Mouse (Mus musculus) intestine, postnatal 0 days (tissue): ENCODE results near the gene Tpmt. TPM values are rescaled to one million over a fixed set of nuclear protein-coding genes. Genes with fewer than 3 reads are reported as not detected.

Experiments used
- ATAC-seq: fragments of 200-750 bp; cut with Nextera tagmentation; 2 replicates; pipeline ENCODE4 v1.8.0; 2017; ENCODE audit warnings: mild to moderate bottlenecking, moderate TSS enrichment, moderate library complexity
- H3K27ac ChIP-seq: fragments of 300-500 bp; sonication (generic); 2 replicates; pipeline ENCODE4 v1.5.1; 2014; ENCODE audit warnings: mild to moderate bottlenecking, low read depth, low read length, moderate library complexity
- H3K27me3 ChIP-seq: fragments of 300-500 bp; sonication (generic); replicated peaks from 2 replicates; pipeline ENCODE4 v1.6.1; 2014; ENCODE audit warnings: low read length, mixed read lengths; ENCODE audit not compliant: control insufficient read depth, insufficient read depth
- H3K36me3 ChIP-seq: fragments of 300-500 bp; sonication (generic); 2 replicates; pipeline ENCODE4 v1.6.1; 2014; ENCODE audit warnings: mild to moderate bottlenecking, moderate library complexity; ENCODE audit not compliant: control insufficient read depth, insufficient read depth
- H3K4me1 ChIP-seq: fragments of 300-500 bp; sonication (generic); replicated peaks from 2 replicates; pipeline ENCODE4 v1.6.1; 2014; ENCODE audit warnings: antibody characterized with exemption, low read length, mixed read lengths; ENCODE audit not compliant: control insufficient read depth, insufficient read depth
- H3K4me2 ChIP-seq: fragments of 300-500 bp; sonication (generic); replicated peaks from 2 replicates; pipeline ENCODE4 v1.6.1; 2014; ENCODE audit warnings: low read depth, mild to moderate bottlenecking, moderate library complexity
- H3K4me3 ChIP-seq: fragments of 300-500 bp; sonication (generic); 2 replicates; pipeline ENCODE4 v1.5.1; 2014; ENCODE audit warnings: low read depth, low read length
- H3K9ac ChIP-seq: fragments of 300-500 bp; sonication (generic); 2 replicates; pipeline ENCODE4 v1.6.1; 2014; ENCODE audit warnings: mild to moderate bottlenecking, low read depth, low read length
- H3K9me3 ChIP-seq: fragments of 300-500 bp; sonication (generic); 2 replicates; pipeline ENCODE4 v1.6.1; 2016; ENCODE audit warnings: mixed run types; ENCODE audit not compliant: control insufficient read depth
- CTCF ChIP-seq: sonication (generic); IDR thresholded peaks from 2 replicates; pipeline ENCODE4 v1.5.1; 2016; ENCODE audit warnings: low read depth, mild to moderate bottlenecking, control low read depth, antibody characterized with exemption, moderate library complexity
- WGBS: fragments of 180-500 bp; shearing (Covaris S2); extraction: QIAGEN DNeasy Blood & Tissue Kit; methylation state at CpG from one replicate; pipeline ENCODE4 v1.1.7; 2014; 5-methylcytosine and 5-hydroxymethylcytosine counted together
- polyA plus RNA-seq: library from polyadenylated mRNA; unstranded; fragments of >200 nt; fragmentation: Nextera tagmentation; extraction: Ambion mirVana; gene quantifications from 2 replicates; pipeline ENCODE4 v1.2.1, GENCODE M21; 2015

Gene Tpmt
- polyA plus RNA-seq = 21.6 and 21.9 TPM in 2 replicates

DNA sequence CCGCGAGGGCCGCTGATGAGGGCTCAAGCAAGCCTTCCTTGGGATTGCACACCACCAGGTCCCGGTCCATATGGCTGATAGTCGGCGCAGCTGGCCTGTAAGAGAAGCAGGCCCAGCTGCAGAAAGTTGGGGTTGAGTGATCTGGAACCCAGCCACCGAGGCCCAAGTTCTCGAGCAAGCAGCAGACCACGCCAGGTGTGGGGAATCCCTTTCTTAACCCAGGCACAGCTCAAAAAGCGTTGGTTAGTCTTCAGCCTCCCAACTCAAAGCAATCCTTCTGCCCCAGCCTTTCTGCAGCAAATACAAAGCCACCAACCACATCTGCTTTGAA lies at the start of gene Tpmt:
TSS of gene Tpmt (minus strand) at position 121 of the 331 bp plus-strand sequence.
- 27% methylated on average over 10 of the region's 10 CpGs for WGBS
- peak within 1 kb of the TSS; percentile 76 for H3K9ac ChIP-seq
- H3K4me2 ChIP-seq = peak within 1 kb of the TSS; percentile 100
- no peak for TF ChIP-seq CTCF
- H3K27me3 ChIP-seq = no peaks in the 10 kb centered on the region
- H3K4me1 ChIP-seq = no peaks in the 10 kb centered on the region; the same call in 1 of the 2 replicates
- no peak for ATAC-seq
- no peaks in the 10 kb centered on the region for H3K9me3 ChIP-seq
- peak within 1 kb of the TSS; percentile 94 for H3K4me3 ChIP-seq
- peaks cover 9% of the 10 kb centered on the region; the same call in 1 of the 2 replicates for H3K36me3 ChIP-seq
- peak within 1 kb of the TSS; percentile 68 for H3K27ac ChIP-seq

DNA sequence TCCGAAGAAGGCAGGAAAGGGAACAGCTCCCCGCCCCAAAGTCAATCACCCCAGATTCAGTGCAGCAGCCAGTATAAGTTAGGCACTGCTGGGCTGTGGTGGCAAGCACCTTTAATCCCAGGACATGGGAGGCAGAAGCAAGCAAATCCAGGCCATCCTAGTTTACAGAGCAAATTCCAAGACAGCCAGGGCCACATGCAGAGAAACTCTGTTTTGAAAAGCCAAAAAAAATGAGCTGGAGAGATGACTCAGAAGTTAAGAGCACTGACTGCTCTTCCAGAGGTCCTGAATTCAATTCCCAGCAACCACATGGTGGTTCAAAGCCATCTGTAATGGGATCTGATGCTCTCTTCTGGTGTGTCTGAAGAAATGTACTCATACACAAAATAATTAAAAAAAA lies 49.3 kb upstream of the Tpmt start:
- H3K4me2 ChIP-seq = no peak overlapping the region
- H3K4me3 ChIP-seq = no peak overlapping the region
- no peak overlapping the region for H3K27ac ChIP-seq
- H3K36me3 ChIP-seq = peaks cover 43% of the 10 kb centered on the region
- no peak for ATAC-seq
- TF ChIP-seq CTCF = no peak
- no peaks in the 10 kb centered on the region for H3K9me3 ChIP-seq
- H3K9ac ChIP-seq = no peak overlapping the region
- H3K27me3 ChIP-seq = no peaks in the 10 kb centered on the region
- H3K4me1 ChIP-seq = no peaks in the 10 kb centered on the region
- WGBS = 88% methylated on average over 2 of the region's 2 CpGs

DNA sequence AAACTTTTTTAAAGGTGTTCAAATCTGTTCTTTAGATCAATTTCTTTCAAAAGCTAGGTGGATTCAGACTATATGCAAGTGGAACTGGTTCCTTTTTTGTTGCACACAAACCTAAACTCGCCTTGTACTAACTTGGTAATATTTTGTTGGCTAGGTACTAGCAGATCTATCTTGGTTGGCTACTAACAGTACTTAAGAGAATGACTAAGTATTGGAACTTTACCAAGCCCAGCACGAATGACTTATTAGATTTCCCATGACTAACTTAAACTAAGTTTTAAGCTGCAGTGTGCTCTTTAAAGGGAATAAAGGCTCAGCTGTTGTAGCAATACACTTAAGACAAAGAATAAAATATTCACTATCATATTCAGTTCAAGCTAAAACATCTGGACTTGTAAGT lies 44.7 kb upstream of the Tpmt start:
- Histone ChIP-seq H3K27ac (no peak overlapping the region), H3K27me3 (no peaks in the 10 kb centered on the region)
- WGBS = 80% methylated on average over 2 of the region's 2 CpGs

DNA sequence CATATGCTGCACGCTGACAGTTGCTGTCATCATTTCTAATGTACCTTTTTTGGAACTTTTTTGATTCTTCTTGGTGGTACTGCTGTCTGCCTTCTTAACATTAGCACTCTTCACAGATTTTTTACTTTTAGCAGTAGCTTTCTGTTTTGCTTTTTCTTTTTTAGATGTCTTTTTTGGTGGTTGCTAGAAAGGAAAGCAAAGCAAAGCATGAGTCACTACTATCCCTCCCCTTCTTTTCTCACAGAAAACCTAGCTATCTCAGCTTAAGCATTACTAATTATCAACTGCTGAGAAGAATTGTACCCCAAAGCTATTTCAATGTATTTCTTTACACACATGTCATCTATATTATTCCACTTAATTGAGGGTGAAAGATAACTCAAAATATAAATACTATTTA lies 43.9 kb upstream of the Tpmt start:
- no peaks in the 10 kb centered on the region for H3K4me1 ChIP-seq
- no peaks in the 10 kb centered on the region for H3K9me3 ChIP-seq
- no peak for TF ChIP-seq CTCF
- H3K9ac ChIP-seq = no peak overlapping the region
- H3K36me3 ChIP-seq = peaks cover 46% of the 10 kb centered on the region
- no peak overlapping the region for H3K4me2 ChIP-seq
- no peak overlapping the region for H3K27ac ChIP-seq
- H3K27me3 ChIP-seq = no peaks in the 10 kb centered on the region
- no peak overlapping the region for H3K4me3 ChIP-seq
- no peak for ATAC-seq
- 88% methylated on average over 1 of the region's 1 CpGs for WGBS

More for the DNA sequence above, 44.7 kb upstream of the Tpmt start:
- peaks cover 51% of the 10 kb centered on the region for H3K36me3 ChIP-seq
- no peaks in the 10 kb centered on the region for H3K9me3 ChIP-seq
- H3K4me3 ChIP-seq = no peak overlapping the region
- no peak for ATAC-seq
- no peak overlapping the region for H3K9ac ChIP-seq
- H3K4me1 ChIP-seq = no peaks in the 10 kb centered on the region
- no peak for TF ChIP-seq CTCF
- no peak overlapping the region for H3K4me2 ChIP-seq

DNA sequence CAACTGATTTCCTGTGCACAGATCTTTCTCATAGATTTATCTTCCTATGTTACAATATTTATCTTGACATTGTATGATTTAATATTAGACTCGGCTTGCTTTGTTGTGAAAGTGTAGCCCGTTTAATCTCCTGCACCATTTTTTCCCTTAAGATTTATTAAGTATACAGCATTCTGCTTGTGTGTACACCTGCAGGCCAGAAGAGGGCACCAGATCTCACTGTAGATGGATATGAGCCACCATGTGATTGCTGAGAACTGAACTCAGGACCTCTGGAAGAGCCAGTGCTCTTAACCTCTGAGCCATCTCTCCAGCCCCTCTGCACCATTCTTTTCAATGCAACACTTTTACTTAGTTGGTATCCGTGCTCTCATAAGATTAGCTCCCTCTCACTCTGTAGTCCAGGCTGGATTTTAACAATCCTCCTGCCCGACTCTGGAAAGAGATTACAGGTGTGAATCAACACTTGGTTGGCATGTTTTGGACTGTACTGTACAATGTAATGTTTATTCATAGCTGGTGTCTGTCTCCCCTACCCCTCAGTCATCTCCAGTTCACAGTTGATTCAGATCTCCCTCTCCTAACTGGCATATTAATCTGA lies 36.5 kb upstream of the Tpmt start:
- peak; percentile 62 for TF ChIP-seq CTCF
- ATAC-seq = no peak
- WGBS = 88% methylated on average over 4 of the region's 4 CpGs
- H3K27me3 ChIP-seq = no peaks in the 10 kb centered on the region
- no peak overlapping the region for H3K9ac ChIP-seq
- no peak overlapping the region for H3K4me3 ChIP-seq
- H3K36me3 ChIP-seq = peaks cover 47% of the 10 kb centered on the region
- no peaks in the 10 kb centered on the region for H3K9me3 ChIP-seq
- no peak overlapping the region for H3K27ac ChIP-seq
- H3K4me1 ChIP-seq = no peaks in the 10 kb centered on the region
- no peak overlapping the region for H3K4me2 ChIP-seq

DNA sequence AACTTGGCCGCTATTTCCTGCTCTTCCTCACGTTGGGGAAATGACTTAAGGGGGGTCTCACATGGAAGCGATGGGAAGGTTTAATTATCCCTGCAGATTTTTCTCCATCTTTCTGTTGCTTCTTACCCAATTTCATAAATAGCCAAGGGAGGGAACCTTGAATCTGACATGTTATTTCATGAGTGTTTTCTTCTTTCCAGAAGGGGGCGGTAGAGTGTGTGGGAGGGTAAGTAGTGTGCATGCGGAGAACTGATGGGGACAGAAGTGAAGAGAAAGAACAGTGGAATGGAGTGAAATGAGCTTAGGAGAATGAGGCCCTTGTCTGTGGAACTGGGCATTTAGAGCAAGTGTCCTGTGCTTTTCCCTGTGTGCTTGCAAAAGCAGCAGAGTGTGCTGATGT lies 34.3 kb upstream of the Tpmt start:
- H3K4me3 ChIP-seq = no peak overlapping the region
- TF ChIP-seq CTCF = peak; percentile 56
- 83% methylated on average over 5 of the region's 5 CpGs for WGBS
- H3K27ac ChIP-seq = no peak overlapping the region
- no peaks in the 10 kb centered on the region for H3K4me1 ChIP-seq
- H3K9me3 ChIP-seq = no peaks in the 10 kb centered on the region
- no peak for ATAC-seq
- H3K36me3 ChIP-seq = peaks cover 52% of the 10 kb centered on the region
- no peak overlapping the region for H3K9ac ChIP-seq
- no peak overlapping the region for H3K4me2 ChIP-seq
- no peaks in the 10 kb centered on the region for H3K27me3 ChIP-seq

DNA sequence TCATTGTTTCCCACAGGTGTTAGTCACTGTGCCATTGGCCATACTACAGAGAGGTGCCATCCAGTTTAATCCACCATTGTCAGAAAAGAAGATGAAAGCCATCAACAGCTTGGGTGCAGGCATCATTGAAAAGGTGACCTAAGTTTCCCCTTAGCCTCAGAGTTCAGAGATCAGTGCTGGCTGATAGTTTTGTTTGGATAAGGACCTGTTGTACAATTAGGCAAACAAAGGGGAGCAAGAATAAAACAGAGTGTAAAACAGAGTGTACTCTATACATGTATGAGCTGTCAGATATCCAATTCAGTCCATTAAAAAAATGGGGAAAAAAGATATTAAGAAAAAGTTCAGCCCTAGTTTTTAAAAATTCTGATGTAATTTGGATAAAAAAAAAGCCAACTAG lies 32.8 kb upstream of the Tpmt start:
- Histone ChIP-seq H3K4me2 (no peak overlapping the region), H3K27me3 (no peaks in the 10 kb centered on the region), H3K4me3 (no peak overlapping the region), H3K36me3 (peaks cover 61% of the 10 kb centered on the region), H3K9me3 (no peaks in the 10 kb centered on the region), H3K4me1 (no peaks in the 10 kb centered on the region), H3K27ac (no peak overlapping the region), H3K9ac (no peak overlapping the region)
- ATAC-seq = no peak
- no peak for TF ChIP-seq CTCF
